Mouse (Mus musculus): ENCODE data around the gene Ttc39a. TPM values are rescaled to one million over a fixed set of nuclear protein-coding genes. Genes with fewer than 3 reads are reported as not detected.

The Ttc39a gene
- polyA plus RNA-seq, 1 experiment from 2014 or later = 3.2 TPM

DNA sequence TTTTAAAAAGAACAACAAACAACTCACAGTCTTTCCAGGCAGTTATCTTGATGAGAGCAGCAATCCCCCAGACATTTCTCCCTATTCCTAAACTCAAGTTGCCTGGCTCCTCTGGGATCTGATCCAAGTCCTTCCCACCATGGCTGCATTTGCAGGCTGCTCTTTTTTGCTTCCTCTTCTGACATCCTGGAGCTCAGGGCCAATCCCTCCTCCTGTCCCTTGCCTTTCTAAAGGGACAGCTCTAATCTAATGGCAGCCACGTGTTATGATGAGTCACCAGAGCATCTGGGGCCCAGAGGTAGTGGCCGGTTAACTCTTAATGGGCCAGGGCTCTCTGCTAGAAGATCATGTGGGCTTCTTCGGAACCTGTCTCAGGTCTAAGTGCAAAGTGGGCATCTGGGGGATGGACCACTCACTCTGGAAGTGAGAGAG lies 353 bp upstream of the Ttc39a start:
- peak overlapping the region; percentile 72 for H3K9ac ChIP-seq
- no peaks in the 10 kb centered on the region for H3K36me3 ChIP-seq
- WGBS = 8% methylated on average over 3 of the region's 3 CpGs
- peak overlapping the region; percentile 91 for H3K4me2 ChIP-seq
- H3K4me3 ChIP-seq = peak overlapping the region; percentile 65
- H3K27ac ChIP-seq (replicated peaks) = no peak overlapping the region
- ATAC-seq (ENCODE audit: low FRiP score, low read depth) = peak; percentile 61
- H3K4me1 ChIP-seq (replicated peaks) = peaks cover 17% of the 10 kb centered on the region
- H3K27me3 ChIP-seq = no peaks in the 10 kb centered on the region
- no peaks in the 10 kb centered on the region for H3K9me3 ChIP-seq

DNA sequence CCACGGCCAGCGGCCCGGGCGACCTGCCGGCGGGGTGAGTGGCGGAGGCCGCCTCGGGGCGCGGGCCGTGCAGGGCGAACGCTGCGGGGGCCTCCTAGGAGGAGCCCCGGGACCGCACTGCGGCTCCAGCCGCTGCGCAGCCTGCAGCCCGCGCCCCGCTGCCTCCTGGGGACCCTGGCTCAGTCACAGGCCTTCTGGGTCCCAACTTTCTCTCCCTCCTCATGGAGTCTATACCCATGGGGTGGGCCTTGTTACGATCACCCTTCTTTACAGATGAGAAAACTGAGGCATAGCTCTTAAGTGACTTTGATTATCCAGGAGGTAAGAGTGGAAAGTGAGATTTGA lies 725 bp downstream of the Ttc39a start:
- WGBS = 3% methylated on average over 24 of the region's 24 CpGs
- ATAC-seq (ENCODE audit: low FRiP score, low read depth) = peak; percentile 58; the same call in 1 of the 2 replicates
- Histone ChIP-seq H3K9ac (peak overlapping the region; percentile 72), H3K4me2 (peak overlapping the region; percentile 91), H3K9me3 (no peaks in the 10 kb centered on the region), H3K36me3 (no peaks in the 10 kb centered on the region), H3K4me1 (replicated peaks) (peaks cover 17% of the 10 kb centered on the region), H3K27me3 (no peaks in the 10 kb centered on the region), H3K27ac (replicated peaks) (no peak overlapping the region), H3K4me3 (peak overlapping the region; percentile 65)

DNA sequence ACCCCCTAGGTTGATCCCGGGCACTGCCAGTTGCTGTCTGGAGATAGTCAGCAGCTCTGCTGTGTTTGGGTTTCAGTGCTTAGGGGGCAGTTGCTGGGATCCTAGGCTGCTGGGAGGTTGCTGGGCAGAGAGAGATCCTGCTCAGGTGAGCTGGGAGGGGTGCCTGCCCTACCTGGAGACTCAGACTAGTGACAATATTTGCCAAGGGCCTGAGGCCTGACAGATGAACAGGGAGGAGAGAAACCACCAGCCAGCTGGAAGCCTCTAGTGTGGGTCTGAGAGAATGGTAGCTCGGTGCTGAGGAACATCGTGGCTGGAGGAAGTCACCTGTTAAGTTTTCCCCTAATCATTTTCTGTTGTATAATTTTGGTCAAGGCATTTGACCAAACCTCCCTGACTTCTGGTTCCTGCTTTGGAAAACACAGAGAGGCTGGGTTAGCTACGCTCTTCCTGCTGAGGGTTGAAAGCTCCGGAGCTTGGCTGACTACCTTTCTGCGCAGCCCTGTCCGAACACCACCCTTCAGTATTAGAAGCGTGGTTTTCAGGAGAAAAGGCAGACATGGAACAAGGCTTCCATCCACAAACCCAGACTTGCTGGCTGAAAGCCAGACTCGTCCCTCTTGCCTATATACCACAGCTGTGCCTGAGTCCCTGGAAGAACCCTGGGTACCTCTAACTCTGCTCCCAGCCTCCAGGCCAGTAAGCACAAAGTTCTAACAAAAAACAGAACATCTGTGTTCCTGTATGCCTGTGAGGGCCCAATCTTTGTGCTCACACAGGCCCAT lies 1.5 kb downstream of the Ttc39a start:
- WGBS = 84% methylated on average over 9 of the region's 9 CpGs
- Histone ChIP-seq H3K36me3 (no peaks in the 10 kb centered on the region), H3K9ac (no peak overlapping the region), H3K9me3 (no peaks in the 10 kb centered on the region), H3K4me3 (peak overlapping the region; percentile 65; the same call in 1 of the 2 replicates), H3K27me3 (no peaks in the 10 kb centered on the region), H3K4me2 (peak overlapping the region; percentile 91), H3K4me1 (replicated peaks) (peaks cover 17% of the 10 kb centered on the region), H3K27ac (replicated peaks) (no peak overlapping the region)
- ATAC-seq (ENCODE audit: low FRiP score, low read depth) = no peak

DNA sequence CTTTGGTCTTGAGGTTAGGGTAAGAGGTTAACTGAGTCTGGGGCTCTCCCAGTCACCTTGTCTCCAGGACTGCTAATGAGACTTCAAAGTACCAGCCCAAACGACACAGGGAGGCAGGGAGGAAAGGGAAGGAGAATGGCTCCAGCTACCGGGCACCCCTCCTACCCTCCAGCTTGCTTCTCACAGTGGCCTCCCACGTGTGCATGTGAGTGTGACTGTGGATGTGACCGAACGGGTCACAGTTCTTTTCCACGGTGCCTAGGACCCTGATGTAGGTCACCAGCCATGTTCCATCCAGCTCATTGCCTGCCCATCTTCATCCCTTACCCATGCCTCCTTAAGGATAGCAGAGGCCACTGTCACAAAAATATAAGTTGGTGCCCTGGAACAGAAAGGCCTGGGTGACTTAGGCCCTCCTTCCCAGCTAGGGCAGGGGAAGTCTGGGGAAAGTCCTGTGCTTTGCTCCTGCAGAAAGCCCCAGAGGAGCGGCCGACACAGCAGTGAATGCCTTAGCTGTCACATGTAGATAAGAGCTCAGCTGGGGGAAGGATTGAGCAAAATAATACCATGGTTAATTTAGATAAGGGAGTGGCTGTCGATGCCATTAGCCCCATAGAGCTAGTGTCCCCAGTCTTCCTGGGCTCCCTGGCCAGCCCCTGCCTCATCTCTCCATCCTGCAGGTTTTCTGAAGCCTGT lies 4.4 kb downstream of the Ttc39a start:
- H3K36me3 ChIP-seq = no peaks in the 10 kb centered on the region
- no peaks in the 10 kb centered on the region for H3K27me3 ChIP-seq
- no peak overlapping the region for H3K4me3 ChIP-seq
- no peak overlapping the region for H3K4me2 ChIP-seq
- no peak for ATAC-seq (ENCODE audit: low FRiP score, low read depth)
- H3K9me3 ChIP-seq = no peaks in the 10 kb centered on the region
- H3K9ac ChIP-seq = no peak overlapping the region
- WGBS = 65% methylated on average over 9 of the region's 9 CpGs
- H3K4me1 ChIP-seq (replicated peaks) = peaks cover 13% of the 10 kb centered on the region
- H3K27ac ChIP-seq (replicated peaks) = no peak overlapping the region

DNA sequence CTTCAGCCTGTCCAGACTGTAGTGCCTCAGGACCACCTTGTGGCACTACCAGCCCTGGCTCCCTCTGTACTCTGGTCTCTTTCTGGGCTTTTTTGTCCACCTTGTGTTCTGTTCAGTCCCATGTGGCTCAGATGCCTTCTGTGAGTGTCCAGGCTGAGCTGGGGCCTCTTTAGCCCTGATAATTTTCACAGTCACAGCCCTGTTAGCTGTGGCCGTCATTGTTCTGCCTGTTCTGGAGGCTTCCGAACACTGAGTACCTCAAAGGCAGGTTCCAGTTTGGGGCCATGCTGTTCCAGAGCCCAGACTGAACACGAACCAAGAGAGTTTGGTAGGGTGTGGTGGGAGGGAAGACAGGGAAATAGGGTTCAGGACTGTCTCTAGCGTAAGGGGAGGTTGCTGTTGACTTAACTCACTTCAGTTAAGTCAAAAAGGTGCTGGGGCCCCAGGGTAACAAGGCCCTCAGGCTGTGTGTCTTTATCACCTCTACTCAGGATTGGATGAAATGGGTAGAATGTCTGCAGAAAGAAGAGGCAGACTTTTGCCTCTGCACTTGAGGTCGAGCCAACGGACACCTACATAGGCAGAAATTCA lies 5.0 kb downstream of the Ttc39a start:
- H3K4me1 ChIP-seq (replicated peaks) = peaks cover 6% of the 10 kb centered on the region; the same call in 1 of the 2 replicates
- no peaks in the 10 kb centered on the region for H3K9me3 ChIP-seq
- H3K36me3 ChIP-seq = no peaks in the 10 kb centered on the region
- H3K4me2 ChIP-seq = no peak overlapping the region
- no peak for ATAC-seq (ENCODE audit: low FRiP score, low read depth)
- no peak overlapping the region for H3K27ac ChIP-seq (replicated peaks)
- no peak overlapping the region for H3K9ac ChIP-seq
- no peak overlapping the region for H3K4me3 ChIP-seq
- no peaks in the 10 kb centered on the region for H3K27me3 ChIP-seq
- WGBS = 86% methylated on average over 6 of the region's 6 CpGs

DNA sequence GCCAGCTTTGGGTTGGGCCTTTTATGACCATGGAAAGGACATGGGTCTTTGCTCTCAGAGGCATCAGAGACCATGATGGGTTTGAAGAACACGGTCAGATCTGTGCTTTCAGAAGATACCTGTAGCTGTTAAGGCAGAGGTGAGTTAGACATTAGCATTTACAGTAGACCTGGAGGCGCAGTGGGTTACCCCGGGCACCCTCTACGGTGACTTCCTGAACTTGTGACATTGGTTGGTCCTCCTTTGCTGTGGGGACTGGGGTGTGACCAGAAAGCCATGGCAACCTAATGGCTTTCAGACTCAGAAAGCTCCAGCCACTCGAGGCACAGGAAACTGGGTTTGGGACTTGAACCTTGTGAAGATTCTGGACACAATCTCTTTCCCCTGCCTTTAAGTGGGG lies 5.8 kb downstream of the Ttc39a start:
- Histone ChIP-seq H3K4me1 (replicated peaks) (0 out of 2 replicates have a peak, but pooled peaks cover 3% of the 10 kb centered on the region), H3K9me3 (no peaks in the 10 kb centered on the region), H3K27ac (replicated peaks) (no peak overlapping the region), H3K4me2 (no peak overlapping the region), H3K9ac (no peak overlapping the region), H3K36me3 (no peaks in the 10 kb centered on the region), H3K4me3 (no peak overlapping the region), H3K27me3 (no peaks in the 10 kb centered on the region)
- ATAC-seq (ENCODE audit: low FRiP score, low read depth) = no peak
- 87% methylated on average over 5 of the region's 5 CpGs for WGBS

DNA sequence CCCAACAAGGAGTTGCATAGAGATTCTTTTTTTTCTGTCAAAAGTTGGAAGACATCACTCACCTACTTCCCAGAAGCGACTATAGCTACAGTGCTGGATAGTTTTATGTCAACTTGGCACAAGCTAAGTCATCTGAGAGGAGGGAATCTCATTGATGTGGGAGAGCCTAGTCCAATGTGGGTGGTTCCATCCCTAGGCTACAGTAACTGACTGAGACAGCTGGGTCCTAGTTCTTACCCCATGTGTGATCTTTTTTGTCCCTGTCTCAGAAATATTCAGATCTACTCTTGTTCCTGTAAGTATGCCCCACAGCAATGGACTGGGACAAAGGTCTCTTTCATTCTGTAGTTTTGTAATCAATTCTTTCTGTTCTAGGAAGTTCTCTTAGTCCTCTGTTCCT lies 11.6 kb downstream of the Ttc39a start:
- Histone ChIP-seq H3K9ac (no peak overlapping the region), H3K4me1 (replicated peaks) (no peaks in the 10 kb centered on the region), H3K4me3 (no peak overlapping the region), H3K4me2 (no peak overlapping the region), H3K27me3 (no peaks in the 10 kb centered on the region), H3K9me3 (no peaks in the 10 kb centered on the region), H3K36me3 (no peaks in the 10 kb centered on the region), H3K27ac (replicated peaks) (no peak overlapping the region)
- ATAC-seq (ENCODE audit: low FRiP score, low read depth) = no peak
- 94% methylated on average over 1 of the region's 1 CpGs for WGBS

DNA sequence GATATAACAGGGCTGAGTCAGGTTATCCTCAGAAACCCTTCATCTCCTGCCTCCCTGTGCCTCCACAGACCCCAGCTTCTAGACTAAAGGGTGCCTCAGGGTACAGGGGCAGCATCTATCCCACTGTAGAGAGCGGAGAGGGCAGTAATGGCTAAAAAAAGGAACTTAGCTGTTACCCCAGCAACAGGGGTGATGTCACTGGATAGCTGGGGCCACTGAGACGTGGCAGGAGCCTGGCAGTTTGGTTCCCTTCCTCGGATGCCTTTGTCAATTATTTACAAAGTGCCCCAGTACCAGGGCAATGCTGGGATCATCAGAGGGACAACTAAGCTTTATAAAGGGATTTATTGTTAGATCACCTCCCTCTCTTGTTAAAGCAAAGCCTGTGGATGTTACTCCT lies 12.6 kb downstream of the Ttc39a start:
- H3K9ac ChIP-seq = no peak overlapping the region

DNA sequence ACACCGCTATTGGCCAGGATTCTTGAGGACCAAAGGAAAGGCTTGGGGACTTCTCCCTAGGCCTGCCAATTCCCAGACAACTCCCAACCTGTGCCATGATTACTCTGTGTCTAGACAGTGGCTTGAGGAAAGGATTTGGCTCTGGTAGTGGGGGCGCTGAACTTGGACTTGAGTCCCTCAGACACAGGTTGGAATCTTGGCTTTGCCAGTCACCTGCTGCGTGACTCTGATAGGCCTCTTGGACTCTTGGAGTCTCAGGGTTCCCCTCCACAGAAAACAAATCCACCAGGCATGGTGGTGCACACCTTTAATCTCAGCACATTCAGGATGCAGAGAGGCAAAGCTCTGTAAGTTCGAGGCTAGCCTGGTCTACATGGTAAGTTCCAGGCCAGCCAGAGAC lies 13.1 kb downstream of the Ttc39a start:
- H3K4me1 ChIP-seq (replicated peaks) = no peaks in the 10 kb centered on the region
- no peaks in the 10 kb centered on the region for H3K27me3 ChIP-seq
- WGBS = 83% methylated on average over 4 of the region's 4 CpGs
- H3K4me2 ChIP-seq = no peak overlapping the region
- H3K36me3 ChIP-seq = no peaks in the 10 kb centered on the region
- no peak overlapping the region for H3K4me3 ChIP-seq
- no peak overlapping the region for H3K27ac ChIP-seq (replicated peaks)
- H3K9me3 ChIP-seq = no peaks in the 10 kb centered on the region
- ATAC-seq (ENCODE audit: low FRiP score, low read depth) = no peak
- H3K9ac ChIP-seq = no peak overlapping the region

More for the DNA sequence above, 12.6 kb downstream of the Ttc39a start:
- no peaks in the 10 kb centered on the region for H3K4me1 ChIP-seq (replicated peaks)
- ATAC-seq (ENCODE audit: low FRiP score, low read depth) = no peak
- no peak overlapping the region for H3K4me3 ChIP-seq
- 23% methylated on average over 3 of the region's 3 CpGs for WGBS
- H3K27me3 ChIP-seq = no peaks in the 10 kb centered on the region
- H3K27ac ChIP-seq (replicated peaks) = no peak overlapping the region
- H3K4me2 ChIP-seq = no peak overlapping the region
- H3K9me3 ChIP-seq = no peaks in the 10 kb centered on the region
- no peaks in the 10 kb centered on the region for H3K36me3 ChIP-seq

DNA sequence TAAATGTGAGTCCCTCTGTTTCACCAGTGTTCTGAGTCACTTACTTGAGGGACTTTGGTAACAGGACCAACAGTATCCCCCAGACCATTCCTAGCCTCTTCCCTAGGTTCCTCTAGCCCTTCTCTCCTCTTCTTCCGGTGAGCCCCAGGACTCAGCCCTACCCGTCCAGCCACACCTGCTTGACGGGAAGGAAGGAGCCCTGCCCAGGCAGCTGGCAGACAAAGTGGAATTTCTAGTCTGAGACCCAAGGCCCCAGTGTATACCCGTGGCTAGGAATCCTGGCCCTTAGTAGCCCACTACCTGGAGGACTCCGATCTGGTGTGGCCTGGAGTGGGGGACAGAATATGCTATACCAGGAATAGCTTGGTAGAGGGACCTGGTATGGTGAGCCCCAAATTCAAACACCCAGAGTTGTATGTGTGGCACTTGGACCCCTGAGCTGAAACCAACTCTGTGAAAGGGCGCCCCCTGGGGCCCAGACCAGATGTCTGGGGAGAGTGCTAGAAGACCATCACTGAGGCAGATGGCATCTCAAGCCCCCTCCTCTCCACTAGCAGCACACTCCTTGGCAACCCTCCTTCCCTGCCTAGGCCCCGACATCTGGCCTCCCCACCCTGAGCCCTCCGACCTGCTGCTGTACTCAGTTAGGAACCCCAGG lies 13.8 kb downstream of the Ttc39a start:
- ATAC-seq (ENCODE audit: low FRiP score, low read depth) = no peak
- H3K27me3 ChIP-seq = no peaks in the 10 kb centered on the region
- H3K27ac ChIP-seq (replicated peaks) = no peak overlapping the region
- H3K4me1 ChIP-seq (replicated peaks) = no peaks in the 10 kb centered on the region
- no peaks in the 10 kb centered on the region for H3K36me3 ChIP-seq
- H3K9ac ChIP-seq = no peak overlapping the region
- no peak overlapping the region for H3K4me3 ChIP-seq
- no peak overlapping the region for H3K4me2 ChIP-seq
- H3K9me3 ChIP-seq = no peaks in the 10 kb centered on the region
- 77% methylated on average over 8 of the region's 8 CpGs for WGBS

DNA sequence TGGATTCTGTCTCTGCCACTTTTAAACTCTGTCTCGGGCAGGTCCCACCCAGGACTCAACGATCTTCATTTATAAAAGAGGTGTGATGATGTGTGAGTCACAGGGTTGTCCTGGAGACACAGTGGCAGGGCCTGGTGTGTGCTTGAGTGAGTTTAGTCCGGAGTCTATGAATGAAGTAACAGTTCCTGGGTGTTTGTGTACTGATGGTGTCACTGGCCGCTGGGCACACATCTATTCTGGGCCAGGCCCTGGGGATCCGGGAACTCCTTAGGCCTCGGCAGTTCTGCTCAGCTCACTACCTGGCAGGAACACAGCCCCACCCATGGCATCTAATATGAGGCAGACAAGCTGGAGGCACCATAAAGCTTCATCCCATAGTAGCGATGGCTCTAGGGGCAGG lies 15.2 kb downstream of the Ttc39a start:
- H3K27me3 ChIP-seq = no peaks in the 10 kb centered on the region
- H3K36me3 ChIP-seq = no peaks in the 10 kb centered on the region
- no peak overlapping the region for H3K9ac ChIP-seq
- ATAC-seq (ENCODE audit: low FRiP score, low read depth) = no peak
- H3K9me3 ChIP-seq = no peaks in the 10 kb centered on the region
- H3K4me1 ChIP-seq (replicated peaks) = no peaks in the 10 kb centered on the region
- no peak overlapping the region for H3K4me3 ChIP-seq
- H3K4me2 ChIP-seq = no peak overlapping the region
- H3K27ac ChIP-seq (replicated peaks) = no peak overlapping the region
- WGBS = 88% methylated on average over 7 of the region's 7 CpGs

DNA sequence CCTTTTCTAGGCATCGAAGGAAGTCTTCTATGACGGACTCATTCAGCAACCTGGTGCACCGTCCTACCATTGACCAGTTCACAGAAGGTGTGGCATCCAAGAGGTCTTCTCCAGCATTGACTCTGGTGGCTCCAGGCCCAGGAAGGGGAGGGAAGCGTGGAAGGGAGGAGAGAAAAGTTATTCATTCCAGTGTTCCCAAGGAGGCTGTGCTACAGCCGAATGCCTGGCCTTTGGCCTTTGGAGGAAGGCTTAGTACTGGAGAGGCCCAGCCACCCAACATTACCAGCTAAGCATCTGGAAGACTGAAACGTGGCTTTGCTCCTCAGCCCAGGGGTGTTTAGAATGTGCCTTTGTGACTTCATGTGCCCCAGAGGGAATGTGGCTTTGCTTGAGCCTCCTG lies 16.0 kb downstream of the Ttc39a start:
- H3K27ac ChIP-seq (replicated peaks) = no peak overlapping the region
- no peak for ATAC-seq (ENCODE audit: low FRiP score, low read depth)
- H3K27me3 ChIP-seq = no peaks in the 10 kb centered on the region
- H3K4me1 ChIP-seq (replicated peaks) = no peaks in the 10 kb centered on the region
- H3K4me2 ChIP-seq = no peak overlapping the region
- no peaks in the 10 kb centered on the region for H3K36me3 ChIP-seq
- H3K9me3 ChIP-seq = no peaks in the 10 kb centered on the region
- H3K9ac ChIP-seq = no peak overlapping the region
- 83% methylated on average over 6 of the region's 6 CpGs for WGBS
- H3K4me3 ChIP-seq = no peak overlapping the region

Measured in hindbrain, embryonic 15.5 days (tissue).